In the genomic region with DNA sequence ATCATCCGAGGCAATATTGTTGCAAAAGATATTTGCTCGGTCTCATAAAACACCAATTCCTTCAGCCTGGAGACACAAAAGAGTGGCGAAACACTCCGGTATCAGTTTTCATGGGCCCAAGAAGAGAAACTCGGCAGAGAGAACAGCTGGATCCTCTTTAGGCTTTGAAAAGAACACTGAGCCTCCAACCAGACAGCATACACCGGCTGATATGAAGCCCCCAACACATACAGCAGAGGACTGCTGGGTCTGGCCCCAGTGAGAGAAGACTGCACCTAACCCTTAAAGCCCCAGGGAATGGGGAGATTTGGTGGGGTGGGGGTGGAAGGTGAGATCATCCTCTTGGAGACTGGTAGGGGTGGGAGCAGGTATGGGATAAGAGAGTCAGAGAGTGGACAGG, we compare ENCODE assay signal across 31 mouse cellular contexts.
DNase-seq lines count a peak whose midpoint lies in the region; ATAC-seq and TF ChIP-seq lines count a peak whose summit lies in the region.
"Had no signal": no experiment of that assay in that cellular context is flagged by ENCODE, and none has a peak within 500 bp of the region (broad histone marks: within the 10 kb centered on the region; RNA-seq: fewer than 3 reads in every experiment).

No protein-coding gene starts in this region.

- no peaks in the 10 kb centered on the region for H3K9me3 ChIP-seq in neural tube, embryonic 13.5 days
- H3K9me3 ChIP-seq in neural tube, embryonic 15.5 days (replicated peaks): no peaks in the 10 kb centered on the region
- H3K9me3 ChIP-seq in embryonic facial prominence, embryonic 14.5 days (ENCODE audit: control insufficient read depth, low read length): no peaks in the 10 kb centered on the region
- no peaks in the 10 kb centered on the region for H3K9me3 ChIP-seq in liver, embryonic 14.5 days (ENCODE audit: control insufficient read depth, low read length)
- H3K9me3 ChIP-seq: G1E; heart, embryonic 12.5 days; hindbrain, embryonic 13.5 days; megakaryocyte, embryonic 14.5 days; midbrain, embryonic 13.5 days had no signal

- no peak overlapping the region for H3K4me3 ChIP-seq in neural tube, embryonic 13.5 days
- H3K4me3 ChIP-seq in neural tube, embryonic 15.5 days (replicated peaks): no peak overlapping the region
- no peak overlapping the region for H3K4me3 ChIP-seq in embryonic facial prominence, embryonic 14.5 days (ENCODE audit: low read depth, low read length)
- no peak overlapping the region for H3K4me3 ChIP-seq in liver, embryonic 14.5 days (ENCODE audit: insufficient read depth in 1 of 2, low read depth in 2 of 2, low read length in 2 of 2)
- H3K4me3 ChIP-seq: heart, embryonic 12.5 days; hindbrain, embryonic 13.5 days; midbrain, embryonic 13.5 days had no signal

- H3K27me3 ChIP-seq in neural tube, embryonic 13.5 days: no peaks in the 10 kb centered on the region
- no peaks in the 10 kb centered on the region for H3K27me3 ChIP-seq in neural tube, embryonic 15.5 days (replicated peaks)
- no peaks in the 10 kb centered on the region for H3K27me3 ChIP-seq in embryonic facial prominence, embryonic 14.5 days (replicated peaks; ENCODE audit: control insufficient read depth, insufficient read depth, low read length)
- no peaks in the 10 kb centered on the region for H3K27me3 ChIP-seq in liver, embryonic 14.5 days (ENCODE audit: control insufficient read depth, insufficient read depth, low read length)
- H3K27me3 ChIP-seq: heart, embryonic 12.5 days; hindbrain, embryonic 13.5 days; megakaryocyte, embryonic 14.5 days; Patski had no signal

- no peak for TF ChIP-seq CTCF in liver, embryonic 14.5 days (IDR thresholded peaks at IDR 0.05; ENCODE audit: low read depth)

- H3K36me3 ChIP-seq in neural tube, embryonic 13.5 days: no peaks in the 10 kb centered on the region
- no peaks in the 10 kb centered on the region for H3K36me3 ChIP-seq in neural tube, embryonic 15.5 days
- H3K36me3 ChIP-seq in embryonic facial prominence, embryonic 14.5 days (ENCODE audit: control insufficient read depth, insufficient read depth, low read length): no peaks in the 10 kb centered on the region
- no peaks in the 10 kb centered on the region for H3K36me3 ChIP-seq in liver, embryonic 14.5 days (replicated peaks; ENCODE audit: control insufficient read depth, insufficient read depth, low read depth)
- H3K36me3 ChIP-seq: G1E; heart, embryonic 12.5 days; hindbrain, embryonic 13.5 days; midbrain, embryonic 13.5 days had no signal

- H3K4me2 ChIP-seq in neural tube, embryonic 13.5 days: no peak overlapping the region
- H3K4me2 ChIP-seq in neural tube, embryonic 15.5 days: no peak overlapping the region
- H3K4me2 ChIP-seq in embryonic facial prominence, embryonic 14.5 days (ENCODE audit: low read depth, low read length): no peak overlapping the region
- peak overlapping the region; percentile 16 for H3K4me2 ChIP-seq in liver, embryonic 14.5 days (ENCODE audit: low read depth)
- H3K4me2 ChIP-seq: heart, embryonic 12.5 days; hindbrain, embryonic 13.5 days; midbrain, embryonic 13.5 days had no signal

- ATAC-seq in neural tube, embryonic 13.5 days (ENCODE audit: low read depth): no peak
- no peak for ATAC-seq in neural tube, embryonic 15.5 days (ENCODE audit: low FRiP score)
- ATAC-seq in embryonic facial prominence, embryonic 14.5 days (ENCODE audit: low read depth): no peak
- ATAC-seq in liver, embryonic 14.5 days (ENCODE audit: insufficient read depth): no peak
- ATAC-seq: forebrain, embryonic 14.5 days; intestine, embryonic 16.5 days; lung, postnatal 0 days; midbrain, embryonic 13.5 days; Patski had no signal

- 74% methylated on average over 6 of the region's 6 CpGs for WGBS in neural tube, embryonic 13.5 days
- 68% methylated on average over 6 of the region's 6 CpGs for WGBS in neural tube, embryonic 15.5 days
- WGBS in embryonic facial prominence, embryonic 14.5 days: 49% methylated on average over 6 of the region's 6 CpGs
- 26% methylated on average over 6 of the region's 6 CpGs for WGBS in liver, embryonic 14.5 days (ENCODE audit: insufficient replicate concordance)

- DNase-seq in heart, adult 11 months: peak; percentile 75
- no peak for DNase-seq in heart, adult 9 months (ENCODE audit: low spot score in 2 of 2)
- peak; percentile 44 for DNase-seq in embryonic facial prominence, embryonic 14.5 days (ENCODE audit: low spot score)
- no peak for DNase-seq in liver, embryonic 14.5 days (ENCODE audit: low read depth in 3 of 3, low spot score in 3 of 3)
- DNase-seq in ovary, postnatal 36 days (ENCODE audit: low spot score): no peak
- DNase-seq: adrenal gland, postnatal 36 days; cerebellum, adult 18-20 months; cerebellum, postnatal 10 days; gastrocnemius, postnatal 25 days; heart, adult 18-20 months; heart, postnatal 4 days; kidney, adult 8-10 months; kidney, postnatal 4 days; layer of hippocampus, postnatal 36 days; left cerebral cortex, postnatal 4 days; lung, adult 18-20 months; lung, postnatal 4 days; right cerebral cortex, postnatal 4 days had no signal

- no peak overlapping the region for H3K9ac ChIP-seq in neural tube, embryonic 13.5 days
- H3K9ac ChIP-seq in neural tube, embryonic 15.5 days (replicated peaks): no peak overlapping the region
- no peak overlapping the region for H3K9ac ChIP-seq in embryonic facial prominence, embryonic 14.5 days (ENCODE audit: low read depth, low read length)
- no peak overlapping the region for H3K9ac ChIP-seq in liver, embryonic 14.5 days (replicated peaks)
- H3K9ac ChIP-seq: heart, embryonic 12.5 days; hindbrain, embryonic 13.5 days; midbrain, embryonic 13.5 days had no signal

- no peaks in the 10 kb centered on the region for H3K4me1 ChIP-seq in neural tube, embryonic 13.5 days (replicated peaks)
- 0 out of 2 replicates have a peak, but pooled peaks cover 12% of the 10 kb centered on the region for H3K4me1 ChIP-seq in neural tube, embryonic 15.5 days
- no peaks in the 10 kb centered on the region for H3K4me1 ChIP-seq in embryonic facial prominence, embryonic 14.5 days (ENCODE audit: control insufficient read depth, insufficient read depth, low read length)
- peaks cover 0 to 5% of the 10 kb centered on the region in 2 experiments; a peak in 2 of 4 replicates for H3K4me1 ChIP-seq in liver, embryonic 14.5 days (replicated peaks; ENCODE audit: control insufficient read depth in 2 of 2, insufficient read depth in 2 of 2, low read length in 1 of 2)
- H3K4me1 ChIP-seq: heart, embryonic 12.5 days; hindbrain, embryonic 13.5 days had no signal

- no peak for TF ChIP-seq EP300 in liver, embryonic 14.5 days (IDR thresholded peaks at IDR 0.05; ENCODE audit: low read depth)

- 0 out of 2 replicates have a peak overlapping the region, but pooled peaks have one; percentile 52 for H3K27ac ChIP-seq in neural tube, embryonic 13.5 days (replicated peaks)
- H3K27ac ChIP-seq in neural tube, embryonic 15.5 days (replicated peaks): no peak overlapping the region
- H3K27ac ChIP-seq in embryonic facial prominence, embryonic 14.5 days (replicated peaks; ENCODE audit: low read depth, low read length): no peak overlapping the region
- H3K27ac ChIP-seq in liver, embryonic 14.5 days: no peak overlapping the region
- H3K27ac ChIP-seq: hindbrain, embryonic 13.5 days; kidney, postnatal 0 days; midbrain, embryonic 13.5 days; stomach, postnatal 0 days had no signal

Comparison
In these comparisons a context has a peak if more than half of its experiments do, and no peak if none do; other contexts are left out.
1. DNase-seq: peak in heart, adult 11 months (single experiment) and embryonic facial prominence, embryonic 14.5 days (single experiment); none in heart, adult 9 months (0 of 2), liver, embryonic 14.5 days (0 of 3) and ovary, postnatal 36 days (single experiment).